Mouse (Mus musculus): ENCODE measurements around the gene Rab44.

GRCm38 (mm10) chr17:29186989-29187859, 73.3 kb downstream of the Rab44 start:
- no peak for TF ChIP-seq CTCF (IDR thresholded peaks at IDR 0.05; ENCODE audit: low read depth)
- no peak for TF ChIP-seq EP300 (IDR thresholded peaks at IDR 0.05; ENCODE audit: low read depth)
